Mouse (Mus musculus) lung, adult 2 months (tissue): ENCODE measurements at regions not wholly inside any gene's neighbourhood (a gene's known extent, or its start where the extent isn't known, plus 50 kb on each side); places are given as distances from the start of the nearest gene placed in this dataset.

Experiments
- CTCF ChIP-seq: fragments of 200-500 bp; IDR thresholded peaks from 2 replicates; pipeline ENCODE4 v1.5.1; 2011; ENCODE audit warnings: mild to moderate bottlenecking, low read length, control low read depth; ENCODE audit not compliant: insufficient read depth
- POLR2A ChIP-seq: fragments of 200-500 bp; IDR thresholded peaks from 2 replicates; pipeline ENCODE4 v1.6.1; 2011; ENCODE audit warnings: low read depth, mild to moderate bottlenecking, control low read depth, low read length, borderline replicate concordance; ENCODE audit errors: extremely low read depth

GRCm38 (mm10) chr8:80262911-80263310 is 205.1 kb upstream of the Hhip start:
- TF ChIP-seq POLR2A (no peak), CTCF (no peak)
